Mouse (Mus musculus) embryonic facial prominence, embryonic 11.5 days (tissue): ENCODE results near the gene Olfr1015. TPM values are rescaled to one million over a fixed set of nuclear protein-coding genes. Genes with fewer than 3 reads are reported as not detected.

ENCODE experiments used
- ATAC-seq: fragments of 200-750 bp; cut with Nextera tagmentation; replicated peaks from 2 replicates; pipeline ENCODE4 v1.8.0; 2017; ENCODE audit warnings: low read depth; ENCODE audit not compliant: insufficient number of reproducible peaks, low FRiP score, low TSS enrichment
- DNase-seq: peaks from one replicate; pipeline ENCODE4 v3.0.0-alpha.2; 2015; ENCODE audit warnings: low spot score
- H3K27ac ChIP-seq: fragments of 300-500 bp; sonication (generic); replicated peaks from 2 replicates; pipeline ENCODE4 v1.5.1; 2014; ENCODE audit warnings: mild to moderate bottlenecking, low read depth, low read length, control low read depth
- H3K27me3 ChIP-seq: fragments of 300-500 bp; sonication (generic); 2 replicates; pipeline ENCODE4 v1.6.1; 2014; ENCODE audit warnings: mild to moderate bottlenecking, low read length, moderate library complexity, mixed read lengths; ENCODE audit not compliant: control insufficient read depth, insufficient read depth
- H3K36me3 ChIP-seq: fragments of 300-500 bp; sonication (generic); replicated peaks from 2 replicates; pipeline ENCODE4 v1.6.1; 2014; ENCODE audit warnings: low read depth, mild to moderate bottlenecking, low read length, moderate library complexity, mixed read lengths; ENCODE audit not compliant: control insufficient read depth, insufficient read depth
- H3K4me1 ChIP-seq: fragments of 300-500 bp; sonication (generic); 2 replicates; pipeline ENCODE4 v1.6.1; 2014; ENCODE audit warnings: low read length, mixed read lengths; ENCODE audit not compliant: control insufficient read depth, insufficient read depth
- H3K4me2 ChIP-seq: fragments of 300-500 bp; sonication (generic); 2 replicates; pipeline ENCODE4 v1.6.1; 2014; ENCODE audit warnings: low read depth, mild to moderate bottlenecking, control low read depth, low read length, moderate library complexity
- H3K4me3 ChIP-seq: fragments of 300-500 bp; sonication (generic); 2 replicates; pipeline ENCODE4 v1.5.1; 2014; ENCODE audit warnings: low read depth, low read length, control low read depth
- H3K9ac ChIP-seq: fragments of 300-500 bp; sonication (generic); replicated peaks from 2 replicates; pipeline ENCODE4 v1.6.1; 2014; ENCODE audit warnings: mild to moderate bottlenecking, control low read depth, low read length
- H3K9me3 ChIP-seq: fragments of 300-500 bp; sonication (generic); replicated peaks from 2 replicates; pipeline ENCODE4 v1.6.1; 2016; ENCODE audit warnings: mild to moderate bottlenecking, low read length, inconsistent platforms, mixed read lengths; ENCODE audit not compliant: control insufficient read depth
- WGBS: fragments of 180-500 bp; shearing (Covaris S2); extraction: QIAGEN DNeasy Blood & Tissue Kit; methylation state at CpG from one replicate; pipeline ENCODE4 v1.1.7; 2014; 5-methylcytosine and 5-hydroxymethylcytosine counted together
- polyA plus RNA-seq: library from polyadenylated mRNA; unstranded; fragments of >200 nt; fragmentation: Nextera tagmentation; extraction: Ambion mirVana; gene quantifications from 2 replicates; pipeline ENCODE4 v1.2.1, GENCODE M21; 2014

The Olfr1015 gene
- 0.14 TPM in 1 of 2 replicates, not detected in the other for polyA plus RNA-seq

DNA sequence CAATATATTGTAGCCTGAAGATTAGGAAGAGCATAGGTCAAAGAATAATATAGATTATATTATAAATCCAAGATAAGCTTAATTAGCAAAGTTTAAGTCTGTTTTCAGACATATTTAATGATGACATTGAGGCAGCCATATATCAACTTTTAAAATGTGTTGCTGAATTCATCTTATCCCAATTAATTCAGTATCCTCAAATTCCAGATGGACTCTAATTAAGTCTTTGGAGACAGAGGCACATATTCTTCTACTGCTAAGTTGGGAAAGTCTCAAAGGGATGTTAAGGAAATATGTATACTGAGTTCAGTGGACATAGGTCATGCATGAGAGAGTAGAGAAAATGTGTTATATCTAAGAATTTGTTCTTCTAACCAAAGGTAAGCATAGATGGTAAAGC lies at the start of gene Olfr1015:
TSS of gene Olfr1015 (plus strand) at position 301 of the 400 bp plus-strand sequence.
- Histone ChIP-seq H3K9ac (no peak within 1 kb of the TSS), H3K4me2 (no peak within 1 kb of the TSS), H3K4me3 (no peak within 1 kb of the TSS), H3K9me3 (no peaks in the 10 kb centered on the region), H3K36me3 (no peaks in the 10 kb centered on the region), H3K4me1 (no peaks in the 10 kb centered on the region), H3K27ac (no peak within 1 kb of the TSS), H3K27me3 (no peaks in the 10 kb centered on the region)
- ATAC-seq (no peak), DNase-seq (no peak)

DNA sequence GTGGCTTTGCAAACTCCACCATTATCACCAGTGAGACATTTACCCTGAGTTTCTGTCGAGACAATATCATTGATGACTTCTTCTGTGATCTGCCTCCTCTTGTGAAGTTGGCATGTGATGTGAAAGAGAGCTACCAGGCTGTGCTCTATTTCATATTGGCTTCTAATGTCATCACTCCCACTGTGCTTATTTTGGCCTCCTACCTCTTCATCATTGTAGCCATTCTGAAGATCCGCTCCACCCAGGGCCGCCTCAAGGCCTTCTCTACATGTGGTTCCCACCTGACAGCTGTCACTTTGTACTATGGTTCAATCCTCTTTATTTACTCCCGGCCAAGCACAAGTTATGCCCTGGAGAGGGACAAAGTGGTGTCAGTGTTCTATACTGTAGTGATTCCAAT lies 28.0 kb upstream of the Olfr1015 start:
- DNase-seq (no peak), ATAC-seq (no peak)
- 83% methylated on average over 4 of the region's 4 CpGs for WGBS
- Histone ChIP-seq H3K36me3 (no peaks in the 10 kb centered on the region), H3K27me3 (no peaks in the 10 kb centered on the region), H3K9ac (no peak overlapping the region), H3K27ac (no peak overlapping the region), H3K9me3 (no peaks in the 10 kb centered on the region), H3K4me2 (no peak overlapping the region), H3K4me1 (no peaks in the 10 kb centered on the region), H3K4me3 (no peak overlapping the region)

DNA sequence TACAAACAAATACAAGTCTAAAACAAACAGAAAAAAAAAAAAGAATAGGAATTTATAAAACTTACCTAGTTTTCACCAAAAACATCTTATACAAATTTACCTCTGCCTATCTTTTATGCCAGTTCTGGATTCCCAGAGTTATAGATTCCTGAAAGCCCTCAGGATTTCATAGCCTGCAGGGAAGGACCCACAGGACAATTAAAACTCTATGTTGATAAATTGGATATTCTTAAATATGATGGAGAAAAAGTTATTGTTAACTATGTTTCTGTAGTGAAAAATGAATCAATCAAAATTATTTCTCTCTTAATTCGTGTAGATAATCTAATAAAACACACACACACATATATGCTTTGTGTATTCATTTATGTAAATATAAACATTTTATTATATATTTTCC lies 19.2 kb upstream of the Olfr1015 start, which contains the start of gene Olfr1012:
TSS of gene Olfr1012 (minus strand) at position 101 of the 400 bp plus-strand sequence.
- Histone ChIP-seq H3K4me1 (no peaks in the 10 kb centered on the region), H3K36me3 (no peaks in the 10 kb centered on the region), H3K27me3 (no peaks in the 10 kb centered on the region), H3K9me3 (no peaks in the 10 kb centered on the region), H3K4me3 (no peak within 1 kb of the TSS), H3K4me2 (no peak within 1 kb of the TSS), H3K9ac (no peak within 1 kb of the TSS), H3K27ac (no peak within 1 kb of the TSS)
- 80% methylated on average over 1 of the region's 1 CpGs for WGBS
- ATAC-seq = no peak
- no peak for DNase-seq

DNA sequence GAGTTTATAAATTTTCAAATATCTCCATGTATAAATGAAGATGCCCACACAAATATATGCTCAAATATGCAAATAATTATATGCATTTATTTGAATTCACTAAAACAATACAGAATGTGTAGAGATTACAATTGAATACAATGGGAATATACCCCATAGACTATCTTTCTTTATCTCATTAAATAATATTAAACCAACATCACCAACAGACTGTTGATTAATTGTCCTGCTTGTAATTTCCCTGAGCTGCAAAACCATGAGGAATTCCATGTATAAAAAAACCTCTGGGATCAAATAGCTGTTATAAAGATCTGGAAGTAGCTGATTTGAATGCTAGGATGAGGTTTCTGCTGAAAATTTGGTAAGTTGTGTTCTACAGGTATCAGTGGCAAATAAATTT lies 15.0 kb upstream of the Olfr1015 start, which contains the start of gene Olfr1013:
TSS of gene Olfr1013 (plus strand) at position 301 of the 400 bp plus-strand sequence.
- Histone ChIP-seq H3K9ac (no peak within 1 kb of the TSS), H3K4me2 (no peak within 1 kb of the TSS), H3K4me3 (no peak within 1 kb of the TSS), H3K4me1 (no peaks in the 10 kb centered on the region), H3K9me3 (no peaks in the 10 kb centered on the region), H3K27me3 (no peaks in the 10 kb centered on the region), H3K27ac (no peak within 1 kb of the TSS), H3K36me3 (no peaks in the 10 kb centered on the region)
- DNase-seq (no peak), ATAC-seq (no peak)

DNA sequence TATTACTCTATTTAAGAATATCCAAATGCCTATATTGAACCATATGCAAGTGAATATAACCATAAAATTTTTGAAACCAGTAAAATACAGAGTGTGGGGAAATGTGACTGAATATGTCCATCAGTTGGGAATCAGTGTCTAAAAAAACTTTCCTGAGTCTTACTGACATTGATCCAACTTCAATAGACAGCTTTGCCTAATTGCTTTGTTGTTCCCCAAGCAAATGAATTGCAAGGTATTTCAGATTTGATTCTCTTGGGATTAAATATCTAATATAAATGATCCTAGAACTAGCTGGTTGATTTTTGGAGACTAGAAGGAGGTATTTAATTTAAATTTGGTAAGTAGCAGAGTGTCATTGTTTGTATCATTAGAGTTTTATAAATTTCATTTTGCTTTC lies 9.4 kb upstream of the Olfr1015 start, which contains the start of gene Olfr1014:
TSS of gene Olfr1014 (plus strand) at position 301 of the 400 bp plus-strand sequence.
- DNase-seq (no peak), ATAC-seq (no peak)
- H3K4me2 ChIP-seq = no peak within 1 kb of the TSS
- H3K9ac ChIP-seq = no peak within 1 kb of the TSS
- H3K4me3 ChIP-seq = no peak within 1 kb of the TSS
- H3K27ac ChIP-seq = no peak within 1 kb of the TSS
- H3K4me1 ChIP-seq = no peaks in the 10 kb centered on the region
- no peaks in the 10 kb centered on the region for H3K9me3 ChIP-seq
- H3K27me3 ChIP-seq = no peaks in the 10 kb centered on the region
- no peaks in the 10 kb centered on the region for H3K36me3 ChIP-seq

DNA sequence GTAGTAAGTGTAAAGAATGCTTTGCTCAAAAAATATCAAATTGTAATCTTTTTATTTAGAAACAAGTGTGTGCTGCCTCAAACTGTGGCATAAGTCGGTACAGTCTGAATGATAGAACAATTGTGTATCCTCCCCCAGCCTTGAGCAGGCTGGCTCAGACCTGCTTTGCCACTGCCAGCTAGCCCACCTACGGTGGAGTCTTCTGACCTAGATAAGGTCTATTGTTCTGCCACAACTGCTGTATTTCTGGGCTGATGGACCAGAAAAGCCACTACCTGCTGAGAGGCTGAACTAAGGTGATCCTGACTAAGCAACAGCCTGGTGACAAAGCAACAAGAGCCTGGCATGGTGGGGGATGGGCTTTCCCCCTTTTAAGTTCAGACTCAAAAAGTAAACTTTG lies 10.5 kb downstream of the Olfr1015 start:
- no peak overlapping the region for H3K27ac ChIP-seq
- no peak overlapping the region for H3K4me3 ChIP-seq
- H3K9me3 ChIP-seq = no peaks in the 10 kb centered on the region
- 43% methylated on average over 2 of the region's 2 CpGs for whole genome bisulfite sequencing
- DNase-seq (no peak), ATAC-seq (no peak)
- no peak overlapping the region for H3K4me2 ChIP-seq
- no peak overlapping the region for H3K9ac ChIP-seq
- no peaks in the 10 kb centered on the region for H3K4me1 ChIP-seq
- no peaks in the 10 kb centered on the region for H3K27me3 ChIP-seq
- H3K36me3 ChIP-seq = no peaks in the 10 kb centered on the region

DNA sequence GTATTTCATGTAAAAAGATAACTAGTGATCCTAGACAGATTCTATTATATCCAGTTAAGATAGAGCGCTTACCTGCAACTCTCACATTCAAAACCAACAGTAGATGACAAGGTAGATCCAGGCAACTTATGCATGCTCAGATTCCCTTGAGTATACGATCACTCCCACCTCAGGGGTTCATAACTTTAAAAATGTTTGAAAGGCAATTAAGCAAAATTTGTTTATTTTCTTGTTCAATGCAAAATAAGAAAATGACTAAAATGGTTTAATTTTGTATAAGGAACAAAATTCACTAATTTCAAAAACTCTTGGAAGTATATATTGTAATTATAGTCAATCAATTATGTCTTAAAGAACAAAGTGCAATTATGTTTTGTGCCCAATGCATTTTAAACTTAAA lies 20.6 kb downstream of the Olfr1015 start, which contains the start of gene Olfr1016:
TSS of gene Olfr1016 (minus strand) at position 101 of the 400 bp plus-strand sequence.
- Histone ChIP-seq H3K4me1 (no peaks in the 10 kb centered on the region), H3K9ac (no peak within 1 kb of the TSS), H3K36me3 (no peaks in the 10 kb centered on the region), H3K27ac (no peak within 1 kb of the TSS), H3K4me2 (no peak within 1 kb of the TSS), H3K27me3 (no peaks in the 10 kb centered on the region), H3K9me3 (no peaks in the 10 kb centered on the region), H3K4me3 (no peak within 1 kb of the TSS)
- WGBS = 90% methylated on average over 2 of the region's 2 CpGs
- no peak for ATAC-seq
- DNase-seq = no peak

DNA sequence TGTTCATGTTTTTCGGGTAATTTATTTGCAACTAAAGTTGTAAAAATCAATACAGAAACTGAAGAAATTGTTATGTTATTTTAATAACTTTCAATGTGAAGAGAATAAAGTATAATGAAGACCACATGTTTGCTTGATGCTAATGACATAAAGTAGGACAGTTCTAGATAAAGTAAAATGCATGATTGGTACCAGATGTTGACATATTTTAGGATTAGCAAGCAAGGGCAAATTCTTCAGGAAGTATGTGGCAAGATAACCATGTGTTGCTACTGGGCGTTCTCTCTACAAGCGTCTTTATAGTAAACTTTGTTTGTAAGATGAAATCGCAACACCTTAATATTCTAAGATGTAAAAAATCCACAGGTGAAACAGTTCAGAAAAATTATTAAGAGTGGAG lies 22.7 kb downstream of the Olfr1015 start:
- WGBS = 47% methylated on average over 4 of the region's 4 CpGs
- no peak overlapping the region for H3K4me2 ChIP-seq
- DNase-seq (peak; percentile 73), ATAC-seq (no peak)
- no peaks in the 10 kb centered on the region for H3K9me3 ChIP-seq
- H3K4me3 ChIP-seq = no peak overlapping the region
- H3K9ac ChIP-seq = no peak overlapping the region
- H3K27me3 ChIP-seq = no peaks in the 10 kb centered on the region
- no peaks in the 10 kb centered on the region for H3K36me3 ChIP-seq
- no peak overlapping the region for H3K27ac ChIP-seq
- no peaks in the 10 kb centered on the region for H3K4me1 ChIP-seq
